Mouse (Mus musculus) cerebellum, postnatal 36 days (tissue): ENCODE measurements around the gene Stac2.
A peak's percentile ranks its signal among the peaks of the same experiment; 100 is the strongest.

Source experiments
- DNase-seq, 2 experiments: peaks; one replicate each; pipeline ENCODE4 v3.0.0; 2021 to 2022; ENCODE audit warnings: mixed read lengths in 2 of 2

Gene Stac2

DNA sequence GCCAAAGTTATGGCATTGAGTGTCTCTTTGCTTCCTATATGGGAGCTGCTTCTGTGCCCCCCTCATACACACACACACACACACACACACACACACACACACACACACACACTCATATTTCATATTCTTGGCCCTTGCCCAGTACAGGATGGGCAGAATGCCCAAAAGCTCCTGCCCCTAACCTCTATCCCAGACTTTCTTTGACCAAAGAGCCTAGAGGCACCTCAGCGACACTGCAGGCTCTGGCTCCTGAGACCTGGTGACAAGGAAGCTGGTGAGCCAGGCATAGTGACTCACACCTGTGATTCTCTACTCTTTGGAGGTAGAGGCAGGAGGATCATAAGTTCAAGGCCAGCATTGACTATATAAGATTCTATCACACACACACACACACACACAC is 32.6 kb downstream of the Stac2 start:
- no peak for DNase-seq

- no peak for DNase-seq
Observed at GRCm38 (mm10) chr11:98019883-98020610, 33.2 kb downstream of the Stac2 start.

DNA sequence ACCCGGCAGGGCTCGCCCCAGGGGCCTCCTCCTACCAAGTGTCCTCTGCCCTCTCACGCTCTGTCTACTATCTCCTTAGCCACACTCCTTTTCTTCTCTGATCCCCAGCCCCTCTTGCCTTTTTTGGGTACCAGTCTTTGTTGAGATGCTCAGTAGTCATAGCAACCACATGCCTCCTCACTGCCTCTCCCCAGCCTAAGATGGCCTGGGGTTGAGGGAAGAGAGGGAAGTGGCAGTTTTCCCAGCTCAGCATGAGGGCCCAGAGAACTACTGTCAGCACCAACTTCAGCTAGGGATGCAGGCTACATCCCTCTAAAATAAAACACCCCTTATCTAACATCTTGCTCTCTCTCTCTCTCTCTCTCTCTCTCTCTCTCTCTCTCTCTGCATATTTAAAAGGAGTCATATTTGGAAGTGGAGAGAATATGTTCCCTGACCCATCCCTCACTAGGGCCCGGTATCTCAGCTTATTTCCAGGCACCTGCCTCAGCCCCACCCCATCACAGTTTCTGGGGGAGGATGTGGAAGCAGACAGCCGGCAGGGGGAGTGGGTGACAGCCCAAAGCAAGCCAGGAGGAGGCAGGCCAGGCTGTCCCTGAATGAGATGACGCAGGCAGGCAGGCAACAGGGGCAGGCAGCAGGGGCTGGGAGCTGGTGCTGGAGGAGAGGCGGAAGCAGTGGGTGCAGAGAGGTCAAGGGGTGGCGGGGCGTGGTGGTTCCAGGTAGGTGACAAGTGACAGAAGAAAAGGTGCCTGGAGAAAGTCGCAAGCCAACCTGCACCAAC is 34.2 kb downstream of the Stac2 start:
- peak in 1 of 2 experiments; percentile 27 for DNase-seq

DNA sequence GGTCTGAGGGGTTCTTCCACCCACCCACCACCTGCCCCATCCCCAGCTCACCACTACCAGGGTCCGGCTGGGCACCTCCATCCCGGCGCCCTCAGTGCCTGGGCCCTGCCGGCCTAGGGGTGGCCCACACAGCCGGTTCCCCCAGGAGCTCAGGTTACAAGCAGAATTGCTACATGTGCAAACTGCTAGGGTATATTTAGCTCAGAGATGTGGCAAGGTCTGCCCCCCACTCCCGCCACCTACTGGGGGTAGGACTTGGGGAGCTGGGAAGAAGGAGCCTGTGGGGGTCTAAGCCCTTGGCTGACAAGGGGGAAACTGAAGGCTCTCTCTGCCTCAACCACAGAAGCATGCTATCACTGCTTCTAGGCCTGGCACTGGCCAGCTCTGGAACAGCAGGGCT is 35.0 kb downstream of the Stac2 start:
- DNase-seq = no peak

- DNase-seq = no peak
Observed at GRCm38 (mm10) chr11:98016824-98017223, 36.4 kb downstream of the Stac2 start.

GRCm38 (mm10) chr11:98016177-98016576 is 37.1 kb downstream of the Stac2 start:
- DNase-seq = no peak

DNA sequence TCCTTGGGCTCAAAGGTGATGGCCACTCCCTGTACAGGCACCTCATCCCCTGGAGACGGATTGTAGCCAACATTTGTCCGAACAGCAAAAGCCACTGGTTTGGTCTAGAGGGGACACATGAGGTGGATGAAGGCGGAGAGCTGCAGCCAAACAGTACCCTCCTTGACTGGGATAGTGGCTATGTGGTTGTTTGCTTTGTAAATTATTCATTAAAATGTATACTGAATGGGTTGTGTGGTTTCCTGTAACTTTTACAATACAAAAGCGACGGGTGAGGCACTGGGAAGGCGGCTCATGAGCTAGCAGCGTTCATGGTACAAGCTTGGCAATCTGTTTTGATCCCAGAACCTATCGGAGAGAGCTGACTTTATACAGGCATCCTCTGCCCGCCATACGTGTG is 40.4 kb downstream of the Stac2 start:
- no peak for DNase-seq

- no peak for DNase-seq
Observed at GRCm38 (mm10) chr11:98011716-98012115, 41.5 kb downstream of the Stac2 start.

- no peak for DNase-seq
Observed at GRCm38 (mm10) chr11:98008087-98008486, 45.2 kb downstream of the Stac2 start.

GRCm38 (mm10) chr11:98005686-98006085 is 47.6 kb downstream of the Stac2 start:
- DNase-seq = no peak

DNA sequence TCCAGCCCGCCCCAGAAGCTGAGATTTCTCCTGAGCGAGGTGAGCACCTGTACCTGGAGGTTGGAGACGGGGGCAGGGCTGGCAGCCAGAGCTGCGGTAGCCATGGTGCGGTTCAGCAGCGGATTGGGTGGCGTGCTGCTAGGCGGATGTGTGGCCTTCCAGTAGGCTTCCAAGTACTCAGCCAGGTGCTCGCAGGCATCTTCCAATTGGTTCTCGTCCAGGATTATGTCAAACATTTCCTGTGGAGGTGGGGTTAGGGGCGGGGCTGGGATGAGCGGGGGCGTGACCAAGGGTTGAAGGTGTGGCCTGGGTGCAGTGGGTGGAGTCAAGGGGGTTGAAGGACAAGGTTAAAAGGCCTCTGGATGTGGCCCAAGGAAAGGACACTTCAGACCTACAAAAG is 48.2 kb downstream of the Stac2 start:
- DNase-seq = no peak

DNA sequence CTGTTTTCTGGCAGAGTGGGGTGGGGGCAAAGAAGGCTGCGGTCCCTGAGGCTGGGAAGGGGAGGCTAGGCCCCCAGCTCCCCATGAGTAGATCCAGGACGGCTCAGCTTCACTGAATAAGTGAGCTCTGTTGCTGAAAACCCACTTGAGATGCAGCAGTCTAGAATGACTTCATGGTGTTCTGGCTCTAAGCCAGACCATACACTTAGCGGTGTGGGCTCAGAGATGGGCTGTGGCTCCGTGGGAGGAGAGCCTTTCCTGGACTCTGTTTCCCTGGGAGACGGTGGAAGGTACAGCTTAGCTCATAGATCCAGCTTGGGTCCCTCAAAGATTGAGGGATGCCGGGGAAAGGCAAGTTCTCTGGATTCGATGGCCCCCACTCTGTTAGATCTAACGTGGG is 49.1 kb downstream of the Stac2 start:
- no peak for DNase-seq

GRCm38 (mm10) chr11:98003171-98003671 is 50.0 kb downstream of the Stac2 start:
- no peak for DNase-seq

- peak; percentile 82 for DNase-seq
Observed at GRCm38 (mm10) chr11:98002627-98003026, 50.6 kb downstream of the Stac2 start.

- DNase-seq = no peak
Observed at GRCm38 (mm10) chr11:98001986-98002385, 51.3 kb downstream of the Stac2 start.

- no peak for DNase-seq
Observed at GRCm38 (mm10) chr11:98001351-98001824, 51.9 kb downstream of the Stac2 start.

DNA sequence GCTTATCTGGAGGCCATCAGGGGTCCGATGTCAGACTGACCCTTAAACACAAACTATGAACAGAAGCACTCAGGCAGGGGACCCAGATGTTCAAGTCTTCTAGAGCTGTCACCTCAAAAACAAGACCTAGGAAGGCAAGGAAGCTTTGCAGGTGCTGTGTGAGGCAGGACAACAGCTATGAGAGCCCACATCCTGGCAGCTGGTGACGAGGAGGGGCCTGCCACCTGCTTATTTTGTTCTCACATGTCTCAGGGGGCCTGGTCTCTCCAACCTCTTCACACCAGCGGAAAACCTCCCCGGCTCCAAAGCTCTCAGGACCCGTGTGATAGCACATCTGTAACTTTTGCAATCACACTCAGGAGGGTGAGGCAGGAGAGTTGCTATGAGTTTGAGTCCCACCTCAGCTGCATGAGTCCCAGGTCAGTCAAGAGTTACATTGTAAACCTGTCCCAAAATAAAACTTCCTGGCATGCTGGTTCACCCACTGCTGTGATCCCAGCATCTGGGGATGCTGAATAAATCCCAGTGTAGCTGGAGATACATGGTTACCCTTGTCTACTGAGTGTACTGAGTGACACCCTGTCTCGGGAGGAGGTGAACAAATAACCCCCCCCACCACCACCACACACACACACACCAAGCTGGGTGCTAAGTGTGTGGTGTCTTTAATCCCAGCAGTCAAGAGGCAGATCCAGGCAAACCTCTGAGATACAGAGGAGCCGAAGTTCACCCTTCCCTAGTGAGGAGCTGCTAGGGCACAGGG is 52.7 kb downstream of the Stac2 start:
- DNase-seq = no peak

DNA sequence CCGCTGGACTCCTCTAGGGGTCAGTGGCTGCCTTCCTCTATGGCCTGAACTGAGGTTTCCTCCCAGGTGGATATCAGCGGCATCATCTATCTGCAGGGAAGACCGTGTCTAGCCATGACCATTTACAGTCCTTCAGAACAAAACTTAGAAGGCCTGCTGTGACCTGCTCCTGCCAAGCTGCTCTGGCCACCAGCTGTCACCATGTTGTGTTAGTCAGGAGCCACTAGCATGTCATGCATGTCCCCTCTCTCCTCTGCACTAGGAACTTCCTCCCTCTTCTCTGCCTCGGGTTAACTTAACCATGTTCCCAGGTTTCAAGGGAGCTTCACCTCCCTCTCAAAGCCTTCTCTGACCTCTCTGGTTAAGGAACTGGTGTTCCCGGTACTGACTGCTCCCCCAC is 53.5 kb downstream of the Stac2 start:
- no peak for DNase-seq

GRCm38 (mm10) chr11:97998898-97999608 is 54.2 kb downstream of the Stac2 start:
- no peak for DNase-seq

DNA sequence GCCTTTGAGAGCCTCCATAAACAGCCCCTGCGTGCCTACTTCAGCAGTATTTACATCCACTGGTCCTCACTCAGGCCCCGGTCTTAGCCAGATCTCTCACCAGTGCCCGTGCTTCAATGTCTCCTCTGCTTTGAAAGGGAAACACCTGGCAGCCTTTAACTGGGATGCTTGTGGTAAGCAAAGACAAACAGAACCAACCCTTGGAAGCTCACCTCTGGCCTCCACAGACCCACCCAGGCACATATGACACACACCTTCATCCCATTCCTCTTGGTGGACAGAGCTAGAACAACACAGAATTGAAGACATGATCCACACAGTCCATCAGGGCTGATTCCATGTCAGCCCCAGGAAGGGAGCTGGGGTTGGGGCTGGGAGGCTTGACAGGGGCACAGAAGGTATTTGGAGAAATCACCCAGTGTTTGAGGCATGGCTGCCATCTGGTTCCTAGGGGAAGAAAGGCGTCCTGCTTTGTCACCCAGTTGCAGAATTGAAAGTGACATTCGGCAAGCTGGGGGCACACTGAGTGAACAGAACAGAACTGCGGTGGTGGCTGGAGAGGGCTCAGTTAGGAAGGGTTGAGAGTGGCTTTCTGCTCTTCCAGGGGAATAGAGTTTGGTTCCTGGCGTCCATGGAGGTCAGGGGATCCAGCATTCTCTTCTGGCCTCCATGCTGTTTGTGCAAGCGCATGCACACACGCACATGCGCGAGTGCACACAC is 55.0 kb downstream of the Stac2 start:
- DNase-seq = no peak

GRCm38 (mm10) chr11:97997387-97997960 is 55.8 kb downstream of the Stac2 start:
- no peak for DNase-seq
